Mouse (Mus musculus): ENCODE data around the gene Tle4. TPM values are rescaled to one million over a fixed set of nuclear protein-coding genes. Genes with fewer than 3 reads are reported as not detected.

Tle4 gene
- total and polyA plus RNA-seq, 3 experiments, result 18.9 to 27.7 (median 23.4) TPM

DNA sequence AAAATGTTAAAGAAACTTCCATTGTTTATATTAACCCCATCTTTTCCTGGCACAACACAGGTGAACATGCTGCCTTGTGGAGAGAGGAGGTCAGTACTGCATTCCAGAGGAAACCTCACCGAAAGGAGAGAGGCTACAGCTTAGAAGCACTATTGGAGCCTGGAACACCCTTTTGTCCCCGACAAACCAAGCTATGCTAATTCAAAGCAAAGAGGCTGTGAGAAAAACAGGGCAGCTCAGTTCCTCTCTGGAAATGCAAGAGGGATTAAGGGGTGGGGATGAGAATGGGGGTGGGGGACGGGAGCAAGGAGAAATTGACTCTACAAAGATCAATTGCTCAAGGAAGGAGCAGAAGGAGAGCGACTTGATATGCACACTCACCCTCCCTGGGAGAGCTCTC lies 182.9 kb downstream of the Tle4 start:
- Histone ChIP-seq H3K9ac (ENCODE audit: insufficient read depth, low read depth) (no peak overlapping the region), H3K27ac (ENCODE audit: insufficient read depth, low read depth) (no peak overlapping the region), H3K4me3 (replicated peaks in 1 of 3; ENCODE audit: low read depth in 2 of 3, low read length in 2 of 3, poor library complexity in 1 of 3) (no peak overlapping the region), H3K4me1 (ENCODE audit: control insufficient read depth in 1 of 2, insufficient read depth in 2 of 2) (no peaks in the 10 kb centered on the region), H3K27me3 (replicated peaks) (no peaks in the 10 kb centered on the region), H3K9me3 (replicated peaks; ENCODE audit: low read length) (no peaks in the 10 kb centered on the region), H3K4me2 (ENCODE audit: insufficient read depth, low read depth, poor library complexity, severe bottlenecking) (no peak overlapping the region), H3K79me2 (replicated peaks; ENCODE audit: control insufficient read depth, extremely low read depth, insufficient read depth, poor library complexity, severe bottlenecking) (no peaks in the 10 kb centered on the region), H3K36me3 (replicated peaks in 1 of 2; ENCODE audit: control insufficient read depth in 1 of 2, insufficient read depth in 1 of 2, low read length in 1 of 2) (no peaks in the 10 kb centered on the region)
- no peak for TF ChIP-seq TCF12 (IDR thresholded peaks at IDR 0.05; ENCODE audit: low read depth, low read length)
- no peak for TF ChIP-seq GABPA (IDR thresholded peaks at IDR 0.05; ENCODE audit: insufficient replicate concordance, low read depth, low read length)
- no peak for TF ChIP-seq SMC3 (IDR thresholded peaks at IDR 0.05; ENCODE audit: low read depth, low read length)
- no peak for TF ChIP-seq MEF2A (IDR thresholded peaks at IDR 0.05; ENCODE audit: borderline replicate concordance, low read depth, low read length)
- TF ChIP-seq KAT2A (IDR thresholded peaks at IDR 0.05; ENCODE audit: insufficient replicate concordance, low read length), result no peak
- TF ChIP-seq MAFK (IDR thresholded peaks at IDR 0.05; ENCODE audit: insufficient replicate concordance, low read length), result no peak
- in situ Hi-C loops (cut with MboI; ENCODE audit: low pct_ligation_motif_present, low pct_unique_long_range_greater_than_20kb, low sequenced_read_pairs) (no loop called here), dilution Hi-C loops (cut with MboI; ENCODE audit: extremely low pct_ligation_motif_present, extremely low pct_unique_long_range_greater_than_20kb, low sequenced_read_pairs) (no loop called here)
- no peak for DNase-seq (ENCODE audit: extremely low read depth)

DNA sequence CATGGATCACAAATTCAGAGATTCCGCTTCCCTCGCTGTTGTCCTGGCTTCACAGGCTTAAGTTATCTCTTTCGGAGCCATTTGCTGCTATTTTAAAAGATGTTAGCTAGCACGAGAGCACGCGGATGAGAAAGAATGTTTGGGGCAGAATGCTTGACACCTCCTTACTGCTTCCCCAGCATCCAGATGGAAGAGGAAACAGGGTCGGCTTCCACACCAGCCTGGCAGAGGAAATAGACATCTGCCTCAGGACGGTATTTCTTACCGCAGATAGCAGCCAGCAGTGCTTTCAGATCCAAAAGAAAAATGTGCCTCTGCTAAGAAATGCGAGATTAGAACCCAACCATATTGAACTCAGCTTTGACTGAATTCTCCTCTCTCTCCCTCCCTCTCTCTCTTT lies 191.2 kb downstream of the Tle4 start:
- in situ Hi-C loops (cut with MboI; ENCODE audit: low pct_ligation_motif_present, low pct_unique_long_range_greater_than_20kb, low sequenced_read_pairs), result no loop called here
- Histone ChIP-seq H3K27me3 (replicated peaks) (no peaks in the 10 kb centered on the region), H3K36me3 (replicated peaks in 1 of 2; ENCODE audit: control insufficient read depth in 1 of 2, insufficient read depth in 1 of 2, low read length in 1 of 2) (no peaks in the 10 kb centered on the region), H3K4me3 (replicated peaks in 1 of 3; ENCODE audit: low read depth in 2 of 3, low read length in 2 of 3, poor library complexity in 1 of 3) (no peak overlapping the region), H3K27ac (ENCODE audit: insufficient read depth, low read depth) (no peak overlapping the region), H3K79me2 (replicated peaks; ENCODE audit: control insufficient read depth, extremely low read depth, insufficient read depth, poor library complexity, severe bottlenecking) (no peaks in the 10 kb centered on the region), H3K4me1 (ENCODE audit: control insufficient read depth in 1 of 2, insufficient read depth in 2 of 2) (no peaks in the 10 kb centered on the region), H3K4me2 (ENCODE audit: insufficient read depth, low read depth, poor library complexity, severe bottlenecking) (no peak overlapping the region), H3K9ac (ENCODE audit: insufficient read depth, low read depth) (no peak overlapping the region), H3K9me3 (replicated peaks; ENCODE audit: low read length) (no peaks in the 10 kb centered on the region)
- no peak for TF ChIP-seq MEF2A (IDR thresholded peaks at IDR 0.05; ENCODE audit: borderline replicate concordance, low read depth, low read length)
- no peak for TF ChIP-seq PAX5 (IDR thresholded peaks at IDR 0.05; ENCODE audit: low read length)
- no peak for TF ChIP-seq UBTF (IDR thresholded peaks at IDR 0.05; ENCODE audit: low read depth, low read length)
- TF ChIP-seq CTCF (conservative IDR thresholded peaks at IDR 0.05 in 1 of 2, IDR thresholded peaks at IDR 0.05 in 1 of 2; ENCODE audit: low read depth in 2 of 2, low read length in 2 of 2), result no peak
- no peak for TF ChIP-seq JUND (conservative IDR thresholded peaks at IDR 0.05; ENCODE audit: low read depth, low read length)
- no peak for TF ChIP-seq MAZ (IDR thresholded peaks at IDR 0.05; ENCODE audit: low read depth, low read length)
- TF ChIP-seq RCOR1 (conservative IDR thresholded peaks at IDR 0.05; ENCODE audit: low read depth, low read length), result no peak
- TF ChIP-seq IRF4 (IDR thresholded peaks at IDR 0.05; ENCODE audit: low read depth, low read length), result no peak
- no peak for TF ChIP-seq MYC (IDR thresholded peaks at IDR 0.05; ENCODE audit: low read depth, low read length)
- TF ChIP-seq GABPA (IDR thresholded peaks at IDR 0.05; ENCODE audit: insufficient replicate concordance, low read depth, low read length), result no peak
- DNase-seq (ENCODE audit: extremely low read depth), result no peak
- dilution Hi-C loops (cut with MboI; ENCODE audit: extremely low pct_ligation_motif_present, extremely low pct_unique_long_range_greater_than_20kb, low sequenced_read_pairs), result no loop called here
